Mouse (Mus musculus): ENCODE results near the gene L3mbtl4. TPM values are rescaled to one million over a fixed set of nuclear protein-coding genes. Genes with fewer than 3 reads are reported as not detected.
A peak's percentile ranks its signal among the peaks of the same experiment; 100 is the strongest.

The L3mbtl4 gene
- 4.0 and 4.2 TPM in 2 replicates for polyA plus RNA-seq (2014; fragmentation: Nextera tagmentation; extraction: Ambion mirVana)

- DNase-seq: peak; percentile 73
- Histone ChIP-seq H3K9ac (replicated peaks; ENCODE audit: low read length) (peak within 1 kb of the TSS; percentile 68), H3K27me3 (ENCODE audit: control insufficient read depth, insufficient read depth, low read length) (no peaks in the 10 kb centered on the region), H3K27ac (replicated peaks; ENCODE audit: low read depth, low read length) (no peak within 1 kb of the TSS), H3K4me1 (ENCODE audit: control insufficient read depth, insufficient read depth, low read length) (peaks cover 7% of the 10 kb centered on the region; the same call in 1 of the 2 replicates), H3K4me2 (ENCODE audit: low read length) (peak within 1 kb of the TSS; percentile 98), H3K9me3 (ENCODE audit: control insufficient read depth, low read length) (no peaks in the 10 kb centered on the region), H3K36me3 (ENCODE audit: control insufficient read depth, insufficient read depth, low read length) (no peaks in the 10 kb centered on the region), H3K4me3 (replicated peaks; ENCODE audit: low read depth, low read length) (peak within 1 kb of the TSS; percentile 59)
- peak; percentile 83 for ATAC-seq (ENCODE audit: low FRiP score, low TSS enrichment)
- 0% methylated on average over 28 of the region's 29 CpGs for WGBS
These were observed at the start of gene L3mbtl4 for GRCm38 (mm10) chr17:68273527-68273926. TSS of gene L3mbtl4 (plus strand) at chr17:68273797.

- no peak overlapping the region for H3K4me3 ChIP-seq (replicated peaks; ENCODE audit: low read depth, low read length)
- H3K9me3 ChIP-seq (ENCODE audit: control insufficient read depth, low read length): no peaks in the 10 kb centered on the region
These were observed 43.1 kb upstream of the L3mbtl4 start for GRCm38 (mm10) chr17:68230484-68230883.

GRCm38 (mm10) chr17:68235380-68235779, 38.2 kb upstream of the L3mbtl4 start:
- Histone ChIP-seq H3K9me3 (ENCODE audit: control insufficient read depth, low read length) (no peaks in the 10 kb centered on the region), H3K27ac (replicated peaks; ENCODE audit: low read depth, low read length) (no peak overlapping the region), H3K9ac (replicated peaks; ENCODE audit: low read length) (no peak overlapping the region), H3K4me1 (ENCODE audit: control insufficient read depth, insufficient read depth, low read length) (no peaks in the 10 kb centered on the region), H3K36me3 (ENCODE audit: control insufficient read depth, insufficient read depth, low read length) (no peaks in the 10 kb centered on the region), H3K27me3 (ENCODE audit: control insufficient read depth, insufficient read depth, low read length) (no peaks in the 10 kb centered on the region), H3K4me2 (ENCODE audit: low read length) (no peak overlapping the region), H3K4me3 (replicated peaks; ENCODE audit: low read depth, low read length) (no peak overlapping the region)
- ATAC-seq (ENCODE audit: low FRiP score, low TSS enrichment) (no peak), DNase-seq (no peak)
- 83% methylated on average over 4 of the region's 4 CpGs for WGBS

More at GRCm38 (mm10) chr17:68230484-68230883, 43.1 kb upstream of the L3mbtl4 start:
- no peak overlapping the region for H3K9ac ChIP-seq (replicated peaks; ENCODE audit: low read length)
- WGBS: 86% methylated on average over 4 of the region's 4 CpGs
- H3K4me1 ChIP-seq (ENCODE audit: control insufficient read depth, insufficient read depth, low read length): no peaks in the 10 kb centered on the region
- DNase-seq (no peak), ATAC-seq (ENCODE audit: low FRiP score, low TSS enrichment) (no peak)
- no peak overlapping the region for H3K27ac ChIP-seq (replicated peaks; ENCODE audit: low read depth, low read length)
- H3K4me2 ChIP-seq (ENCODE audit: low read length): no peak overlapping the region
- H3K36me3 ChIP-seq (ENCODE audit: control insufficient read depth, insufficient read depth, low read length): no peaks in the 10 kb centered on the region
- H3K27me3 ChIP-seq (ENCODE audit: control insufficient read depth, insufficient read depth, low read length): no peaks in the 10 kb centered on the region

- H3K4me3 ChIP-seq (replicated peaks; ENCODE audit: low read depth, low read length): no peak overlapping the region
- ATAC-seq (ENCODE audit: low FRiP score, low TSS enrichment): no peak; the same call in 1 of the 2 replicates
- no peak overlapping the region for H3K4me2 ChIP-seq (ENCODE audit: low read length)
- no peaks in the 10 kb centered on the region for H3K9me3 ChIP-seq (ENCODE audit: control insufficient read depth, low read length)
- H3K27me3 ChIP-seq (ENCODE audit: control insufficient read depth, insufficient read depth, low read length): no peaks in the 10 kb centered on the region
- no peak for DNase-seq
- no peak overlapping the region for H3K9ac ChIP-seq (replicated peaks; ENCODE audit: low read length)
- H3K4me1 ChIP-seq (ENCODE audit: control insufficient read depth, insufficient read depth, low read length): no peaks in the 10 kb centered on the region
- no peak overlapping the region for H3K27ac ChIP-seq (replicated peaks; ENCODE audit: low read depth, low read length)
- H3K36me3 ChIP-seq (ENCODE audit: control insufficient read depth, insufficient read depth, low read length): no peaks in the 10 kb centered on the region
- WGBS: 90% methylated on average over 12 of the region's 12 CpGs
These were observed 36.6 kb upstream of the L3mbtl4 start for GRCm38 (mm10) chr17:68236992-68237391.

- WGBS: 82% methylated on average over 2 of the region's 2 CpGs
- DNase-seq (no peak), ATAC-seq (ENCODE audit: low FRiP score, low TSS enrichment) (no peak)
- no peak overlapping the region for H3K4me3 ChIP-seq (replicated peaks; ENCODE audit: low read depth, low read length)
- no peak overlapping the region for H3K9ac ChIP-seq (replicated peaks; ENCODE audit: low read length)
- no peaks in the 10 kb centered on the region for H3K36me3 ChIP-seq (ENCODE audit: control insufficient read depth, insufficient read depth, low read length)
- no peak overlapping the region for H3K4me2 ChIP-seq (ENCODE audit: low read length)
- H3K9me3 ChIP-seq (ENCODE audit: control insufficient read depth, low read length): no peaks in the 10 kb centered on the region
- no peak overlapping the region for H3K27ac ChIP-seq (replicated peaks; ENCODE audit: low read depth, low read length)
- no peaks in the 10 kb centered on the region for H3K4me1 ChIP-seq (ENCODE audit: control insufficient read depth, insufficient read depth, low read length)
- H3K27me3 ChIP-seq (ENCODE audit: control insufficient read depth, insufficient read depth, low read length): no peaks in the 10 kb centered on the region
These were observed 33.4 kb upstream of the L3mbtl4 start for GRCm38 (mm10) chr17:68240171-68240570.

GRCm38 (mm10) chr17:68264835-68265557, 8.6 kb upstream of the L3mbtl4 start:
- Histone ChIP-seq H3K9me3 (ENCODE audit: control insufficient read depth, low read length) (peaks cover 8% of the 10 kb centered on the region; the same call in 1 of the 2 replicates), H3K4me3 (replicated peaks; ENCODE audit: low read depth, low read length) (no peak overlapping the region), H3K4me2 (ENCODE audit: low read length) (no peak overlapping the region), H3K27me3 (ENCODE audit: control insufficient read depth, insufficient read depth, low read length) (no peaks in the 10 kb centered on the region), H3K27ac (replicated peaks; ENCODE audit: low read depth, low read length) (no peak overlapping the region), H3K9ac (replicated peaks; ENCODE audit: low read length) (no peak overlapping the region), H3K4me1 (ENCODE audit: control insufficient read depth, insufficient read depth, low read length) (no peaks in the 10 kb centered on the region), H3K36me3 (ENCODE audit: control insufficient read depth, insufficient read depth, low read length) (no peaks in the 10 kb centered on the region)
- no peak for ATAC-seq (ENCODE audit: low FRiP score, low TSS enrichment)
- WGBS: 80% methylated on average over 7 of the region's 7 CpGs
- no peak for DNase-seq

GRCm38 (mm10) chr17:68273954-68274353, 357 bp downstream of the L3mbtl4 start:
- DNase-seq (peak; percentile 33), ATAC-seq (ENCODE audit: low FRiP score, low TSS enrichment) (peak; percentile 32)
- no peaks in the 10 kb centered on the region for H3K27me3 ChIP-seq (ENCODE audit: control insufficient read depth, insufficient read depth, low read length)
- peak overlapping the region; percentile 59 for H3K4me3 ChIP-seq (replicated peaks; ENCODE audit: low read depth, low read length)
- peak overlapping the region; percentile 68 for H3K9ac ChIP-seq (replicated peaks; ENCODE audit: low read length)
- peaks cover 7% of the 10 kb centered on the region; the same call in 1 of the 2 replicates for H3K4me1 ChIP-seq (ENCODE audit: control insufficient read depth, insufficient read depth, low read length)
- 12% methylated on average over 13 of the region's 14 CpGs for WGBS
- H3K36me3 ChIP-seq (ENCODE audit: control insufficient read depth, insufficient read depth, low read length): no peaks in the 10 kb centered on the region
- H3K4me2 ChIP-seq (ENCODE audit: low read length): peak overlapping the region; percentile 98
- H3K9me3 ChIP-seq (ENCODE audit: control insufficient read depth, low read length): no peaks in the 10 kb centered on the region
- H3K27ac ChIP-seq (replicated peaks; ENCODE audit: low read depth, low read length): no peak overlapping the region

- 83% methylated on average over 2 of the region's 2 CpGs for WGBS
- H3K27me3 ChIP-seq (ENCODE audit: control insufficient read depth, insufficient read depth, low read length): no peaks in the 10 kb centered on the region
- no peak overlapping the region for H3K4me2 ChIP-seq (ENCODE audit: low read length)
- ATAC-seq (ENCODE audit: low FRiP score, low TSS enrichment) (no peak), DNase-seq (no peak)
- no peak overlapping the region for H3K4me3 ChIP-seq (replicated peaks; ENCODE audit: low read depth, low read length)
- no peaks in the 10 kb centered on the region for H3K9me3 ChIP-seq (ENCODE audit: control insufficient read depth, low read length)
- H3K36me3 ChIP-seq (ENCODE audit: control insufficient read depth, insufficient read depth, low read length): no peaks in the 10 kb centered on the region
- no peak overlapping the region for H3K9ac ChIP-seq (replicated peaks; ENCODE audit: low read length)
- peaks cover 7% of the 10 kb centered on the region; the same call in 1 of the 2 replicates for H3K4me1 ChIP-seq (ENCODE audit: control insufficient read depth, insufficient read depth, low read length)
- H3K27ac ChIP-seq (replicated peaks; ENCODE audit: low read depth, low read length): no peak overlapping the region
These were observed 1.5 kb downstream of the L3mbtl4 start for GRCm38 (mm10) chr17:68275138-68275537.

GRCm38 (mm10) chr17:68280915-68281314, 7.3 kb downstream of the L3mbtl4 start:
- WGBS: 83% methylated on average over 2 of the region's 2 CpGs
- H3K27ac ChIP-seq (replicated peaks; ENCODE audit: low read depth, low read length): no peak overlapping the region
- H3K36me3 ChIP-seq (ENCODE audit: control insufficient read depth, insufficient read depth, low read length): no peaks in the 10 kb centered on the region
- no peak overlapping the region for H3K9ac ChIP-seq (replicated peaks; ENCODE audit: low read length)
- H3K4me2 ChIP-seq (ENCODE audit: low read length): no peak overlapping the region
- no peaks in the 10 kb centered on the region for H3K27me3 ChIP-seq (ENCODE audit: control insufficient read depth, insufficient read depth, low read length)
- DNase-seq (no peak), ATAC-seq (ENCODE audit: low FRiP score, low TSS enrichment) (no peak)
- H3K4me3 ChIP-seq (replicated peaks; ENCODE audit: low read depth, low read length): no peak overlapping the region
- H3K4me1 ChIP-seq (ENCODE audit: control insufficient read depth, insufficient read depth, low read length): no peaks in the 10 kb centered on the region
- H3K9me3 ChIP-seq (ENCODE audit: control insufficient read depth, low read length): no peaks in the 10 kb centered on the region

Measured in midbrain, embryonic 14.5 days (tissue).